Mouse (Mus musculus): ENCODE measurements around the gene Prss57. TPM values are rescaled to one million over a fixed set of nuclear protein-coding genes. Genes with fewer than 3 reads are reported as not detected.

The Prss57 gene
- not detected in 2 replicates for polyA plus RNA-seq (2012; ENCODE audit: insufficient read depth, insufficient read length, missing spikeins)

DNA sequence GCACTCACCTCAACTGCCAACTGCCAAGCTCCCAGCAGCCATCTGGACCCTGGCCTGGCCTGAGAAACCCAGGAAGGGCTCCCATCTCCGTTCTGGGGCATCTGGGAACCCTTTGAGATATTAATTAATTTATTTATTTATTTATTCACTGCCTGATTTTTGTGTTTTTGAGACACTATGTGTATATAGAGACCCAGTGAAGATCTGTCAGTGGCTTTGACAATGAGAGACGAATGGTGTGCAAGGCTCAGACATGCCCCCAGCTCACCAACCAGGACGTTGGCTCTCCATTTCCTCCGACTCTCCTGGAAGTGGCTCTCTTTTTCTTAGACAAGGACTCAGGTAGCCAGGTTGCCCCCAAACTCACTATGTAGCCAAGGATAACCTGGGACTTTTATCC is at the start of gene Prss57:
Gene Prss57 (minus strand): TSS at position 101 of the 400 bp plus-strand sequence.
- Histone ChIP-seq H3K4me3 (ENCODE audit: insufficient read depth, low read length) (no peak within 1 kb of the TSS), H3K27ac (ENCODE audit: insufficient read depth, low read depth, low read length) (no peak within 1 kb of the TSS), H3K4me1 (ENCODE audit: control insufficient read depth, insufficient read depth, low read length) (no peaks in the 10 kb centered on the region)
- TF ChIP-seq POLR2A (IDR thresholded peaks at IDR 0.05; ENCODE audit: borderline replicate concordance, low read depth, low read length) (no peak), CTCF (IDR thresholded peaks at IDR 0.05; ENCODE audit: low read depth, low read length) (no peak)

DNA sequence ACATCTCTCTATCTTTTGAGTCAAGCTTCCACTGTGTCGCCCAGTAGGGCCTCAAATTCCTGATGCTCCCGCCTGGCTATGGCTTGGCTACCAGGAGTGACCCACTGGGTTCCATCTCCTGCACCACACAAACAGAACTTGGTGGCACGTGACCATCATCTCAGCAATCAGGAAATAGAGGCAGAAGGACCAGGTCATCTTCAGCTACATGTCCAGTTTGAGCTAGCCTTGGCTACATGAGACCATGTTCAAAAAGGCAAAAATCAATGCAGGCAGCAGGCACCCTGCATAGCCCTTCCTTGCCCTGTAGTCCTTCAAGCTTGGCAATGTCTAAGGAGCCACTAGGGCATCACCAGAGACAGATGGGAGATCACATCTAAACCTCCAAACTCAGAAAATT is 49.3 kb upstream of the Prss57 start:
- H3K27ac ChIP-seq (ENCODE audit: insufficient read depth, low read depth, low read length), result no peak overlapping the region
- H3K4me1 ChIP-seq (ENCODE audit: control insufficient read depth, insufficient read depth, low read length), result peaks cover 16% of the 10 kb centered on the region
- H3K4me3 ChIP-seq (ENCODE audit: insufficient read depth, low read length), result no peak overlapping the region
- TF ChIP-seq POLR2A (IDR thresholded peaks at IDR 0.05; ENCODE audit: borderline replicate concordance, low read depth, low read length) (no peak), CTCF (IDR thresholded peaks at IDR 0.05; ENCODE audit: low read depth, low read length) (no peak)

DNA sequence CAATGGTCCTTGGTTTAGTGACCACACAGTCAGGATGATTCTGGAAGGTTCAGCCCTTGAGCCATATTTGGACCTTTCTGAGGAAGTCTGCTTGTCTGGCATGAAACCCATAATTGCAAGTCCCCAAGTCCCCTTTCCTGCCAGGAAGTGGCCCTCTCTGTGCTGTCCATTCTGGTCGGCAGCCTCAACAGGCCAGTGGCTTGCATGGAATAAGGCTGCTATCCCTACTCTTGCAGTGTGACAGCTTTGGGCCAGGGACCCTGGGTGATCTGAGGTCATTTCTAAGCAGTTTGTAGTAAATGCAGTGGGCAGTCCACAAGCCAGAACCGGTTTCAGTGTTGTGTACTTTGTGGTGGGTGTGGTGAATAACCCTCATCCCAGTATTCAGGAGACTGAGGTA is 47.4 kb upstream of the Prss57 start:
- Histone ChIP-seq H3K4me3 (ENCODE audit: insufficient read depth, low read length) (no peak overlapping the region), H3K27ac (ENCODE audit: insufficient read depth, low read depth, low read length) (0 out of 2 replicates have a peak overlapping the region, but pooled peaks have one; percentile 10), H3K4me1 (ENCODE audit: control insufficient read depth, insufficient read depth, low read length) (peaks cover 16% of the 10 kb centered on the region)
- TF ChIP-seq CTCF (IDR thresholded peaks at IDR 0.05; ENCODE audit: low read depth, low read length), result no peak
- TF ChIP-seq POLR2A (IDR thresholded peaks at IDR 0.05; ENCODE audit: borderline replicate concordance, low read depth, low read length), result no peak

DNA sequence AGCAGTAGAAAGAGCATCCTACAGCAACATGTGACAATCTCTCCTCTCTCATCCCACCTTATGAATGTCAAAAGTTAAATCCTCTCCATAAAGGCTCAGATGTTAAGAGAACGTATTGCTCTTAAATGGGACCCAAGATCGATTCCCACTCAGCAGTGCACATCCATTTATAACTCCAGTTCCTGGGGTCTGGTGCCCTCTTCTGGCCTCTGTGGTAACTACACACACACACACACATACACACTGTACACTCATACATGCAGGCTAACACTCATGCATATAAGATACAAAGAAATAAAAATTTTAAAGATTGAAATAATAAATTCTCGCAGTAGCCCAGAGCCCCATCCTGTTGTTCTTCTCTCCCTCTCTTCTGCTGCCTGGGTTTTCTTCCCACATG is 46.2 kb upstream of the Prss57 start:
- Histone ChIP-seq H3K4me1 (ENCODE audit: control insufficient read depth, insufficient read depth, low read length) (peaks cover 14% of the 10 kb centered on the region), H3K4me3 (ENCODE audit: insufficient read depth, low read length) (no peak overlapping the region), H3K27ac (ENCODE audit: insufficient read depth, low read depth, low read length) (no peak overlapping the region)
- no peak for TF ChIP-seq POLR2A (IDR thresholded peaks at IDR 0.05; ENCODE audit: borderline replicate concordance, low read depth, low read length)
- no peak for TF ChIP-seq CTCF (IDR thresholded peaks at IDR 0.05; ENCODE audit: low read depth, low read length)

DNA sequence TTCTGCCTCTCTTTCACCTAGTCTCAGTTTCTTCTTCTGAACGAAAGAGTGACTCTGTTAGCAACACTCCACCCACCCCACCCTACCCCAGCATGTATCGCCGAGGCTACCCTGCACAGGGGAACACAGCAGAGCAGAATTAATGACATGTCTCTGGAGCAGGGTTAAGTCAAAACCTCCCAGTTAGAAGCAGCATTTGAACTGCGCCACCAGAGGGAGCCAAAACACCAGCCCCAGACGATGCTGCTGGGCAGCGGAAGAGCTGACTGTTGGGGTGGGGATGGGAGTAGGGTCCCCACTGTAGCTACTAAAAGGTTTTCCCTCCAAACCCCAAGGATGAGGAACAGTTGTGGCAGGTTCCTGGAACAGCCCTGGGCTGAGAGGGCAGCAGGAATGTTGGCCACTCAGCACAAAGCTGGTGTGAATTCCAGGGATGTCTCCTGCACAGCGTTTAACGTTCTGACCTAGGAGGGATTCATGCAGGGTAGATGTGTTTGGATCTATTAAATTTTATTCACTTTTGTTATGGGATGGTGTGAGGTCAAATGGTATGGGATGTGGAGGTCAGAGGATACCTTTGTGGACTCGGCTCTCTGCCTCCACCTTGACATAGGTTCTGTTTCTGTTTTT is 44.1 kb upstream of the Prss57 start:
- H3K4me1 ChIP-seq (ENCODE audit: control insufficient read depth, insufficient read depth, low read length), result peaks cover 12% of the 10 kb centered on the region
- no peak overlapping the region for H3K27ac ChIP-seq (ENCODE audit: insufficient read depth, low read depth, low read length)
- TF ChIP-seq CTCF (IDR thresholded peaks at IDR 0.05; ENCODE audit: low read depth, low read length) (peak; percentile 94), POLR2A (IDR thresholded peaks at IDR 0.05; ENCODE audit: borderline replicate concordance, low read depth, low read length) (no peak)
- H3K4me3 ChIP-seq (ENCODE audit: insufficient read depth, low read length), result no peak overlapping the region

DNA sequence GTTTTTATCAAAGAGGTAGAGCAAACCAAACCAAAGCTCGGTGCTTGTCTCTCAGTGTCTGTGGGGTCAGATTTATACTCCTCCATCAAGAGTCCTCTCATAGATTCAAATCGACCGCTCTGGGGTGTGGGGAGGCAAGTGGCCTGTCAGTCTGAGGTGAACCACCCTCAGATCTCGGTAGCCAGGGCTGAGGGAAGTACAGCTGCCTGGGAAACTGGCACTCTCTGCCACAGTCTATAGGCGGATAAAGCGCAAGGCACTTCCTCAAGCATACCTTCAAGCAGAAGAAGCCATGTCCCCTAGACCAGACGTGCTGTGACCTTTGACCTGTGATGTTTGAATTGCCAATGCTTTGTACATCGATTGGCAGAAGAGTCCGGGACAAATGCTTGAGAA is 42.0 kb upstream of the Prss57 start:
- Histone ChIP-seq H3K27ac (ENCODE audit: insufficient read depth, low read depth, low read length) (no peak overlapping the region), H3K4me1 (ENCODE audit: control insufficient read depth, insufficient read depth, low read length) (peaks cover 5% of the 10 kb centered on the region; the same call in 1 of the 2 replicates), H3K4me3 (ENCODE audit: insufficient read depth, low read length) (no peak overlapping the region)
- TF ChIP-seq POLR2A (IDR thresholded peaks at IDR 0.05; ENCODE audit: borderline replicate concordance, low read depth, low read length), result no peak
- no peak for TF ChIP-seq CTCF (IDR thresholded peaks at IDR 0.05; ENCODE audit: low read depth, low read length)

DNA sequence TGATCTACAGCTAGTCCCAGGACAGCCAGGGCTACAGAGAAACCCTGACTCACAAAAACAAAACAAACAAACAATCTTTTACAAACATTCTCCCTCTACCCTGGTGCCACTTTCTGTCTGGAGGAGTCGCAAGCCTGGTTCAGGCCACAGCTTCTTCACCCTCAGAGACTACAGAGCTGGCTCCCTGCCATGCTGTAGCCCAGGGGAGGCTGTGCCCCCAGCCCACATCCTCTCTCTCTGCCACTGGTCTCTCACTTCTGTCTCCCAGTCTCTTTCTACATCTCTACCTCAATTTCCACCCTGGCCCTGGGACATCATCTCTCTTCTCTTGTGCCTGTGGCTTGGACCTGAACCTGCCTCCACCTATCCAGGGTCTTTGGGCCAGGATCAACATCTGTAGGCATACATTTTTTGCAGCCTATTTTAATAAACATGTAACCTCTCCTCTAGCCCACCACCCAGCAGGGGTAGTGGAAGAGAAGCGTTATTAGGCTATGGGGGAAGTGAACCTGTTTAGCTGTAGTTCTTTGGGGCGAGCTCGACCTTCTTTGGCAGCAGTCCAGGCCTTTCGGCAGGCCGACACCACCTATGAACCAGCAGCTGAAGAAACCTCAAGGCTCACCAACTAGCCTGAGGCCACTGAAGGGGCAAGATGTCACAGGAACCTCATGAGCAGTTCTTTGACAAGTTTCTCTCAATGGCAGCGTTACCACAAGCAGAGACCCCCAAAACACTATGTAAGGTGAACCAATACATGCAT is 41.4 kb upstream of the Prss57 start:
- TF ChIP-seq CTCF (IDR thresholded peaks at IDR 0.05; ENCODE audit: low read depth, low read length) (no peak), POLR2A (IDR thresholded peaks at IDR 0.05; ENCODE audit: borderline replicate concordance, low read depth, low read length) (no peak)

DNA sequence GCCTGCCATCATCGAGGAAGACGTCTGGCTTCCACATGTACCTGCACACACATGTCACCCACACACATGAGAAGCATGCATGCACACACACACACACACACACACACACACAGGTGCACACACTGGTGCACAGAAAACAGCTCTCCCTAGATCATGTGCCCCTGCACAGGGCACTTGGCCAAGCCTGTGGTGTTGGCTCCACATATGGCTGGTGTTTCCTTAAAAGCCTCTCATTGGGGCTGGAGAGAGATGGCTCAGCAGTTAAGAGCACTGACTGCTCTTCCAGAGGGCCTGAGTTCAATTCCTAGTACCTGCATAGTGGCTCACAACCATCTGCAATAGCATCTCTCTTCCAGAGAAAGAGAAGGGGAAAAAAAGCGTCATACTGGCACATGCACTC is 40.8 kb upstream of the Prss57 start:
- TF ChIP-seq CTCF (IDR thresholded peaks at IDR 0.05; ENCODE audit: low read depth, low read length) (no peak), POLR2A (IDR thresholded peaks at IDR 0.05; ENCODE audit: borderline replicate concordance, low read depth, low read length) (no peak)
- 0 out of 2 replicates have a peak, but pooled peaks cover 5% of the 10 kb centered on the region for H3K4me1 ChIP-seq (ENCODE audit: control insufficient read depth, insufficient read depth, low read length)
- no peak overlapping the region for H3K27ac ChIP-seq (ENCODE audit: insufficient read depth, low read depth, low read length)
- no peak overlapping the region for H3K4me3 ChIP-seq (ENCODE audit: insufficient read depth, low read length)

More for the DNA sequence above, 41.4 kb upstream of the Prss57 start:
- Histone ChIP-seq H3K4me3 (ENCODE audit: insufficient read depth, low read length) (no peak overlapping the region), H3K27ac (ENCODE audit: insufficient read depth, low read depth, low read length) (no peak overlapping the region), H3K4me1 (ENCODE audit: control insufficient read depth, insufficient read depth, low read length) (0 out of 2 replicates have a peak, but pooled peaks cover 5% of the 10 kb centered on the region)

DNA sequence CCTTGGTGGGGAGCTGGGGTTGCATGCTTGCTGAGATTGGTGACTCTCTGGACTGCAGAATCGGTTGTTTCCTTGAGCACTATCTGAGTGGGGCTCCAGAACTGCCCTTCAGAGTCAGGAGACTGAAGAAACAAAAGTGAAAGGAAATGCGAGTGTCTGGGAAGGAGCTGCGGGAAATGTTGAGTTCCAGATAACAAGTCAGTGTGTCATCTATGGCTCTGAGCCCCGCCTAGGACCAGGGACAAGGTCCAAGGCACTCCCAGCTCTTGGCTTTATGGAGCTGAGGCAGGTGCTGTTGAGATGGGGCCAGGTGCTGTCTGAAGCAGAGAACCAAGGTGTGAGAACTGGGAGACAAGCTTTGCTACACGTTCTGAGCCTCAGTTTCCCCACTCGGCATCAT is 33.7 kb upstream of the Prss57 start:
- no peak for TF ChIP-seq CTCF (IDR thresholded peaks at IDR 0.05; ENCODE audit: low read depth, low read length)
- no peak for TF ChIP-seq POLR2A (IDR thresholded peaks at IDR 0.05; ENCODE audit: borderline replicate concordance, low read depth, low read length)
- Histone ChIP-seq H3K27ac (ENCODE audit: insufficient read depth, low read depth, low read length) (no peak overlapping the region), H3K4me3 (ENCODE audit: insufficient read depth, low read length) (peak overlapping the region; percentile 21), H3K4me1 (ENCODE audit: control insufficient read depth, insufficient read depth, low read length) (peaks cover 8% of the 10 kb centered on the region)

DNA sequence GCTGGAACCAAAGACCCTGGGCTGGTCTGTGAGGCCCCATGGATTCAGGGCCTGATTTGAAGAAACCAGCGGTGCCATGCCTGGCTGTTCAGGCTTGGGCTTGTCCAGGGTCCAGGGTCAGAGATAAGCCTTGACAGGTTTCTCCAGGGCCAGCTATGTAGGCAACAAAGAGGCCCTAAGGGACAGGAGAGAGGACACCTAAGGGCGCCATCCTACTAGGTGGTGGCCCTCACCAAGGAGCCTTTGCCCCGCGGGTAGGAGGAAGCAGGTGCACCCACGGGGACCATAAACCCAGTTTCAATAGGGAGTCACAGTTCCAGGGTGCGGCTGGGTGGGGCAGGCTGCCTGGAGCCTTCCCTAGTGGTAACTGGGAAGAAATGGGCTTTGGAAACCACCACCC is 32.2 kb upstream of the Prss57 start:
- H3K4me3 ChIP-seq (ENCODE audit: insufficient read depth, low read length), result no peak overlapping the region
- TF ChIP-seq POLR2A (IDR thresholded peaks at IDR 0.05; ENCODE audit: borderline replicate concordance, low read depth, low read length) (no peak), CTCF (IDR thresholded peaks at IDR 0.05; ENCODE audit: low read depth, low read length) (no peak)
- H3K27ac ChIP-seq (ENCODE audit: insufficient read depth, low read depth, low read length), result no peak overlapping the region
- H3K4me1 ChIP-seq (ENCODE audit: control insufficient read depth, insufficient read depth, low read length), result peaks cover 8% of the 10 kb centered on the region

Measured in bone marrow macrophage, adult 2 months (primary cell).